Mouse (Mus musculus) gastrocnemius, adult 2 months (tissue): Measurements from ENCODE around the gene Stt3b. TPM values are rescaled to one million over a fixed set of nuclear protein-coding genes. Genes with fewer than 3 reads are reported as not detected.

Experiments
- DNase-seq: peaks from one replicate; pipeline ENCODE4 v3.0.0; 2022
- H3K27ac ChIP-seq: fragments of 200-600 bp; 2 replicates; pipeline ENCODE4 v1.8.1; 2022; ENCODE audit warnings: mild to moderate bottlenecking
- H3K4me3 ChIP-seq: fragments of 200-600 bp; 2 replicates; pipeline ENCODE4 v1.8.1; 2022; ENCODE audit warnings: mild to moderate bottlenecking, moderate library complexity
- CTCF ChIP-seq: fragments of 200-600 bp; IDR thresholded peaks from 2 replicates; pipeline ENCODE4 v1.8.1; 2022; ENCODE audit warnings: antibody characterized with exemption, mild to moderate bottlenecking, moderate library complexity
- intact Hi-C: fragments of 180-260 bp; cut with DNase I; formaldehyde crosslinking; loops from one replicate; pipeline ENCODE4 v1.15.1; 2025
- total RNA-seq, 2 experiments: library from RNA; stranded (reverse); gene quantifications; 2 replicates each; pipeline ENCODE4 v1.2.3; 2021

Gene Stt3b
- total RNA-seq, 2 experiments from 2014 or later: 66.0 to 96.1 TPM

DNA sequence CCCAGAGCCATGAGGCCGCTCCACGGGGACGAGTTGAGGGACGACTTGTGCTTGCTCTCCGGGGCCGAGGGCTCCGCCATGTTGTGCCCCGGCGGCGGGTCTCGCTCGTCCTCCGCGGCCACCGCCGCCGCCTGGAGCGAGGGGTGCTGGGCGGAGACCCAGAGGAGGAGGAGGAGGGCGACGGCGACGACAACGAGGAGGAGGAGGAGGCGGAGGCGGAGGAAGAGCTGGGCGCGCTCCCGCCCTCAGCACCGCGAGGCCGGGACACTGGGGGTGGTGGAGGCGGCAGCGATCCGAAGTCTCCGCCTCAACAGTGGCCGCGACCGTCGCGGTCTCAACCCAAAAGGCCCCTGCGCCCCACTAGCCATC is 260 bp downstream of the Stt3b start:
- H3K27ac ChIP-seq: peak overlapping the region; percentile 98
- peak overlapping the region; percentile 100 for H3K4me3 ChIP-seq
- TF ChIP-seq CTCF: no peak
- intact Hi-C loops: loop anchor here (10.0 kb wide), 2 partner anchors 245 to 395 kb away; no protein-coding TSS in a partner anchor
- peak; percentile 89 for DNase-seq

- intact Hi-C loops: loop anchor here (10.0 kb wide), 1 partner anchor 395 kb away; no protein-coding TSS in a partner anchor
- H3K4me3 ChIP-seq: peak overlapping the region; percentile 100
- peak overlapping the region; percentile 98 for H3K27ac ChIP-seq
- DNase-seq: no peak
- no peak for TF ChIP-seq CTCF
Measured at GRCm38 (mm10) chr9:115309381-115309971, 745 bp downstream of the Stt3b start.

DNA sequence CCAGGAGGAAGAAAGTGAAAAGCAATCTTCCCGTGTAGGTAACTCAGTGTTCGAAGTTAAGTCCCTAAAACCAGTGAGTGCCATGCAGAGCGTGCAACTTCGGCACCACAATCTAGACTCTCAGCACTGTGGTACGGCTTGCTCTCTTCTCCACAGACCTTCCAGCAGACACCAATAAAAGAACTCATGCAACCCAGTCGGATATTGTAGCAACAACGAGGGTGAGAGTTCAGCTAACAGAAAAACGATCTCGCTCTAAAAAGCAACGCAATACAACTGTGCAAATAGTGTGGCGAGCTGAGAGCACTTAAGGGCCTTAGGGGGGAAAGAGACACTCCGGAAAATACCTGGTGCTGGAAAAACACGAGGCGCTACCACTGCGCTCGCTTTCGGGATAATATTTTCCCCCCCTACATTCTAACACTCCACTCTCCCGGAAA is 1.3 kb downstream of the Stt3b start:
- no peak for TF ChIP-seq CTCF
- H3K27ac ChIP-seq: peak overlapping the region; percentile 98
- peak overlapping the region; percentile 100 for H3K4me3 ChIP-seq
- DNase-seq: no peak
- intact Hi-C loops: loop anchor here (10.0 kb wide), 1 partner anchor 396 kb away; no protein-coding TSS in a partner anchor

GRCm38 (mm10) chr9:115308401-115308800 is 1.8 kb downstream of the Stt3b start:
- intact Hi-C loops: loop anchor here (10.0 kb wide), 1 partner anchor 396 kb away; no protein-coding TSS in a partner anchor
- TF ChIP-seq CTCF: no peak
- DNase-seq: no peak
- peak overlapping the region; percentile 98 for H3K27ac ChIP-seq
- peak overlapping the region; percentile 100 for H3K4me3 ChIP-seq

DNA sequence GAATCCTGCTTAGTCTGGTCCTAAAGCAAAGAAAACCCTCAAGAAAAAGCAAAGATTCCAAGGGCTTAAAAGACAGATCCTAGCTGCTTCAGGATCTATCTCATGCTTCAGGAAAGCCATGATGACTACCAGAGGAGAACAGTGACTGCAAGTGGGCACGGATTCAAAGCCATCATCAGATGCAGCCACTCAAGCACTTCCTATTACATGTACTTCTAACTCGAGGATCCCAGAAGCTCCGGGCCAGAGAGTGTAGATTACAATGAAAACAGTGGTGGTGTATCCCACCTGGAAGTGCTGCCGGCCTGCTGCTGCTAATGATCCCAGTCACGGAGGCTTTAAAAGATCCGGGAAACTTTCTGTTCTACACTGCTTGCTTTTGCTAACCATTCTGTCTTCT is 4.0 kb downstream of the Stt3b start:
- peak overlapping the region; percentile 28 for H3K4me3 ChIP-seq

GRCm38 (mm10) chr9:115304149-115304548 is 6.1 kb downstream of the Stt3b start:
- Histone ChIP-seq H3K4me3 (no peak overlapping the region), H3K27ac (no peak overlapping the region)
- TF ChIP-seq CTCF: no peak
- intact Hi-C loops: loop anchor here (10.0 kb wide), 1 partner anchor 401 kb away; no protein-coding TSS in a partner anchor
- DNase-seq: no peak

More for the DNA sequence above, 4.0 kb downstream of the Stt3b start:
- peak overlapping the region; percentile 98 for H3K27ac ChIP-seq
- DNase-seq: peak; percentile 61
- intact Hi-C loops: loop anchor here (10.0 kb wide), 1 partner anchor 399 kb away; no protein-coding TSS in a partner anchor
- no peak for TF ChIP-seq CTCF

DNA sequence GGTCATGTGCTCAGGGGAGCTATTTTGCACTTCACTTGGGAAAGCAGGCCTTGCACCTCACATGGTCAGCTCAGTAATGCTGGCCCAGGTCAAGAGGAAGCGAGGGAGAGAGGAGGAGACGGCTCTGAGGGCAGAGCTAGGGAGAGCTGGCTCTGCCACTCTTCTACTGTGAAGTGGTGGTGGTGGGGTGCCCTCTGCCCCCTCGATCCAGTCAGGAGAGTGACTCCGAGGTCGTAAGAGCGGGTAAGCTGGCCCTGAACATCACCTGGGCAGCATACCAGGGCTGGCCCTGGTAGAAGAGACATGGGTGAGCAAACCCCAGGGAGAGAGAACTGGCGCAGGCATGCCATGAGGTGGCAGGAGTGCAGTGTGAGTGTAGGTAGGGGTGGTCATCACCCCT is 8.6 kb downstream of the Stt3b start:
- 0 out of 2 replicates have a peak overlapping the region, but pooled peaks have one; percentile 6 for H3K27ac ChIP-seq

GRCm38 (mm10) chr9:115301002-115301579 is 9.1 kb downstream of the Stt3b start:
- intact Hi-C loops: loop anchor here (10.0 kb wide), 1 partner anchor 404 kb away; no protein-coding TSS in a partner anchor
- H3K4me3 ChIP-seq: no peak overlapping the region
- no peak for TF ChIP-seq CTCF
- no peak overlapping the region for H3K27ac ChIP-seq
- DNase-seq: no peak

More for the DNA sequence above, 8.6 kb downstream of the Stt3b start:
- intact Hi-C loops: loop anchor here (10.0 kb wide), 1 partner anchor 403 kb away; no protein-coding TSS in a partner anchor
- TF ChIP-seq CTCF: no peak
- DNase-seq: no peak
- no peak overlapping the region for H3K4me3 ChIP-seq

DNA sequence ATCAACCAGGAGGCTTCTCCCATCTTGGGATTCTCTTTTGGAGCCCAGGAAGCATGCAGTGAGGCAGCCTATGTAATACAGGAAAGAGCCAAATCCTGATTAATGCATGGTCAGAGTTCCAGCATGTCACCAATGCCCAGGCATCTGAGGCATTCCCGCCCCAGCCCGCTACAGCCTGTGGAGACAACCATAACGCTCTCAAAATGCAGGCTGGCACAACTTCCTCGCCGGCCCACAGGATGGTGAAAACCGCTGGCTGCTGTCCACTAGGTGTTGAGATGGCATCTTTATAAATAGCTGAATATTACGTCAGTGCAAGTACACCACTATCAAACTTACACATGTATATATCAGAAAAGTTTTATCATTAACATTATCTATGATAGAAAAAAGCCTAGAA is 13.5 kb downstream of the Stt3b start:
- peak; percentile 77 for DNase-seq
- intact Hi-C loops: no loop called here
- TF ChIP-seq CTCF: no peak

GRCm38 (mm10) chr9:115293920-115294594 is 16.2 kb downstream of the Stt3b start:
- DNase-seq: no peak
- peak; percentile 55 for TF ChIP-seq CTCF
- no peak overlapping the region for H3K27ac ChIP-seq
- intact Hi-C loops: no loop called here
- H3K4me3 ChIP-seq: no peak overlapping the region

More for the DNA sequence above, 13.5 kb downstream of the Stt3b start:
- no peak overlapping the region for H3K4me3 ChIP-seq
- H3K27ac ChIP-seq: peak overlapping the region; percentile 69

GRCm38 (mm10) chr9:115287774-115288434 is 22.3 kb downstream of the Stt3b start:
- H3K4me3 ChIP-seq: no peak overlapping the region
- no peak for TF ChIP-seq CTCF
- intact Hi-C loops: no loop called here

DNA sequence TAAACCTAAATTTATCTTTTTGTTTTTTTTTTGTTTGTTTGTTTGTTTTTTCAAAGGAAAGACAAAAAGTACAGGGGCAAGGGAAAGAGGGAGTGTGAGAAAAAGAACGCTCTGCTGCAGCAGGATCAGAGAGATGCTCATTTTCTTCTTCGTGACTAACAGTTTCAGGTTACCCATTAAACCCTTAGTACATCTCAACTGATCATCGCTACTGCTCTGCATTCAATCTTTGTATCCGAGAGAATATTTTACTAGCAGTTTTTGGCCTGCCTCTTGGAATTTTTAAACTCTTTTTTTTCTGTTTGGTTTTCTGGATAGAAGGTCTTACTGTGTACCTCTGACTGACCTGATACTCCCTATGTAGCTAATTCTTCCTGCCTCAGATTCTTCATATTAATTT is 25.8 kb downstream of the Stt3b start:
- no peak for DNase-seq
- Histone ChIP-seq H3K27ac (no peak overlapping the region), H3K4me3 (no peak overlapping the region)
- intact Hi-C loops: no loop called here
- TF ChIP-seq CTCF: no peak

More at GRCm38 (mm10) chr9:115287774-115288434, 22.3 kb downstream of the Stt3b start:
- DNase-seq: no peak
- peak overlapping the region; percentile 28; the same call in 1 of the 2 replicates for H3K27ac ChIP-seq
